Mouse (Mus musculus) ES-CJ7 (cell line): Measurements from ENCODE around the gene Spg20.

Source experiments
- DNase-seq: peaks from one replicate; pipeline ENCODE4 v3.0.0; 2011; ENCODE audit warnings: low read depth, low spot score

Gene Spg20

DNA sequence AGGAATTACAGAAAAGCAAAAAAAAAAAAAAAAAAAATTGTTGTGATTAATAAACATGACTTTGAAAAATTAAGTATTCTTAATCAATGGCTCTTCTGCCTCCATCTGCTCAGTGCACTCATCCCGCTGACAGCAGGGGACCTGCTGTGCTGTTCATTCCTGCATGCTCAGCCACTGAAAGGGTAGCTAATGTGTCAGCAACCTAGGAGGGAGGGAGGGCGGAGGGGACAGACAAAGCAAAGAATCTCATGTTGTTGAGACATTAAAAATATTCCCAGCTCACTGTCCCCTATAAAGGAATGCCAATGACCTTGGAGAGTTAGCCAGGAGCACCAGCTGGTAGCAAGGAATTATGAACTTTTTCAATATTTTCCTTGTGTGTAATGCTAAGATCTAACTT is 13.9 kb upstream of the Spg20 start:
- DNase-seq: no peak

DNA sequence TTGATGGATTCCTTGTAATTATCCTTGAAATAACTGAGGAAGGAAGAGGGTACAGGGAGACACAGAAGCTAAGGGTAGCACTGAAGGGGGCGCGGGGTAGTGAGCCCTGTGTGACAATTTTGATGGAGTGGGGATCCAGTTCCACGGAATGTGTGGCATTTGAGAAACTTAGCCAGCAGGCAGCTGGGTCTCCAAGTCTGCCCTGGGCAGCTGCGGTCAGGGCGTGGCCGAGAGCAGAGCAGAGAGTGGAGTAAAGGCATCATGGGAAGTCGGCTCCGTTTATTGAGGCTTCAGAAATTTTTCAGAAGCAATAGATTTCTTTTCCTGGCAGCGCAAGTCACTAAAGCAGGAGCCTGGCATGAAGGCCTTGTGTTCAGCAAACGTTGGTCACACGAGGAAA is 12.9 kb upstream of the Spg20 start:
- DNase-seq: no peak

DNA sequence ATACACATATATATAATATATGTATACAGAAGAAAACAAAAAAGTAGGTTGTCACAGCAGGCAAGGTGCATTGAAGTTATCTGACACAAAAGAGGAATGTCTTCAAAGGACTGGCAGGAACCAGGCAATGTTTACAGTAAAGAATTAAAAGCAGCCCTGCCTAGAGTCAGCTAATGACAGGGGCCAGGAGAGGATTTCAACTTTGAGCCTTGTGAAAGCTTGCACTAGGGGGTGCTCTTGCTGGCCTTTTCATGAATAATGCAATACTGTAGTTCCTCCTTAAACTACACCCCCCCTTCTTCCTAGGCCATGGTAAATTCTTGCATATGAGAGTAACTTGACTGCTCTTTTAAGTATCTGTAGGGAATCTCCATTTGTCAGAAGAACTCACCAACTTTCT is 10.8 kb upstream of the Spg20 start:
- no peak for DNase-seq

DNA sequence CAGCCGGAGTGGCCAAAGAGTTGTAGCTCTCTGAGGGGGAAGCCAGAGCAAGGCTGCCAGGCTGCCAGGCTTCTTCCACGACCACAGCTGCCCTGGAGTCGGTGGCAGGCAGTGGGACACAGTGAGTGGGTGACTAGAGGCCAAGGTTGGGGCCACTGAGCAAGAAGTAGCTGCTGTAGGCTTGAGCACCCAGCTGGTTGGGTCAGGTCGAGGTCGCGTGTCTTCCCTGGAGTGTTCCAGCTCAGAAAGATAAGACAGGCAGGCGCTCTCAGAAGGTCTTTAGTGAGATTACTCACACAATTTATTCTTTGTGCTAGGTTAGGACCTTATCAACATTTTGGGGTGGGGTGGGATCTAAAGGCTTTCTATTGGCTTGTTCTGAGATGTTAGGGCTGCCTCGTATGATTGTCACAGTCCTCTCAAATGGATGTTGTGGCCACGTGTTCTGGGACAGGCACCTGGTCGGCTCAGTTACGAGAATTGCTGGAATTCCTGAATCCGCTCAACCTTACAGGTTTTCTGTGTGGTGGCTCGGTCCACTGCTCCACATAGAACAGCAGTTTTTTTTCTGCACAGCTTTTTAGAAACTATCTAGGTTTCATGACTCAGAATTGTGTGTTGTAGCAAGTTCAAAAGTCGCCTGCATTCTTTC is 6.4 kb upstream of the Spg20 start:
- no peak for DNase-seq

DNA sequence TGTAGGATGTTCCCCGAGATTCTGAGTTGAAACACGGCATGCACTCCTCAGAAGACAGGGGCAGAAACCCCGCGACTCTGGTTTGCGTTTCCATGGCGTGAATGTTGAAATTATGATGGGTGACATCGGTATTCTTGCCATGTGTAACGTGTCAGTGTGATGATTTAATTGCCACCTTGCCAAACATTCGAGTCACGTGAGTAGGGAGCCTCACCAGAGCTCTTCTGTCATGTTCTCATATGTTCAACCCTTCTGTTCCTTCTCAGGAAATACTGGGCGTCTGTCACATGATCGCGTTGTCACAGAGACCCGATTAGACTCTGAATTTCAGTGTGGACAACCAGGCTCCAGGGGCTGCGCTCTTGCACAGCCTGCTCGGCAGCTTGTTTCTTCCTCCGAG is 5.9 kb upstream of the Spg20 start:
- no peak for DNase-seq

DNA sequence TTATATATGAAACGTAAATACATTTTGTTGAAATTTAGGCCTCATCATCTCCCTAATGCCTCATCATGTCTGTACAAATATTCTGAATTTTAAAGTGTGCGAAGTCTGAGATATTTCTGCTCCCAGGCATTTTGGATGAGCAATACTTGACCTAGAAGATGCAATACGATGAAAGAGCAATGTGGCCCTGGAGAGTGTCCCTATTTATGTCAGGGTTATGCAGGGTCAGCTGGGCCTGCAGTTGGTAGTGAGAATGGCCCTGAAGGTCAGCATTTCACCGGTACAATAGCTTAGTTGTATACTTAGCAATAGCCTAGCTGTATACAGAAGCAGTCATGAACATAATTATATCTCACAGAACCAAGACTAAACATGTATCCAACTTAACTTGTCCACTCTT is 2.8 kb upstream of the Spg20 start:
- DNase-seq: no peak

DNA sequence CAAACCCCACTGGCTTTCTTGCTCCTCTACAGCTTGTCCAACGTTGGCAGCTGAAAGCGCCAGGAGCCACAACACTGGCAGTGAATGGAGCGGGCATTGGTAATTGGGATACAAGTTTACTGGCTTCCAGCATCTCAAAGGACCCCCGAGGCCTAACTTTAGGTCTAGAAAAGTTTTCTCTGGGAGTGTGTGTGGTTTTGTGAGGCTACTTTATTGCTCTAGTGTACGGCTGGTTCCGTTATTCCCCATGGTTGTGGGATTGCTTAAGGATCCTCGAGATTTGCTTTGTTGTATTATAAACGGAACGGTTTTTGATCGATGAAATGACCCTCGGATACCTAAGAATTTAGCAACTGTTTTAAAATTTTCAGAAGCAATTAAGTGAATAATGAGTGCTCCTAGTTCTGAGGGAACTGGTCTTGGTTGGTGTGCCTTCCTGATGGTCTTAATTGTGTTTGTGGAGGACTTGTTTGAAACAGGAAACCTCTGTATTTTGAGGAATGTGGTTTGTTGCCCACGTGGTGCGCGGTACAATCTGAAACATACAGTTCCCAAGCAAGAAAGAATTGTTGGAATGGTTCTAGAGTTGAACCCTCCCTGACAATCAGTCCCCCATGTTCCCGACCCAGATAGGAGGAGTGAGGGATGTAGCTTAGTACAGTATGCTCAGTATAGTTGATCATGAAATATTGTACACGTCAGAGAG is 955 bp downstream of the Spg20 start:
- no peak for DNase-seq

DNA sequence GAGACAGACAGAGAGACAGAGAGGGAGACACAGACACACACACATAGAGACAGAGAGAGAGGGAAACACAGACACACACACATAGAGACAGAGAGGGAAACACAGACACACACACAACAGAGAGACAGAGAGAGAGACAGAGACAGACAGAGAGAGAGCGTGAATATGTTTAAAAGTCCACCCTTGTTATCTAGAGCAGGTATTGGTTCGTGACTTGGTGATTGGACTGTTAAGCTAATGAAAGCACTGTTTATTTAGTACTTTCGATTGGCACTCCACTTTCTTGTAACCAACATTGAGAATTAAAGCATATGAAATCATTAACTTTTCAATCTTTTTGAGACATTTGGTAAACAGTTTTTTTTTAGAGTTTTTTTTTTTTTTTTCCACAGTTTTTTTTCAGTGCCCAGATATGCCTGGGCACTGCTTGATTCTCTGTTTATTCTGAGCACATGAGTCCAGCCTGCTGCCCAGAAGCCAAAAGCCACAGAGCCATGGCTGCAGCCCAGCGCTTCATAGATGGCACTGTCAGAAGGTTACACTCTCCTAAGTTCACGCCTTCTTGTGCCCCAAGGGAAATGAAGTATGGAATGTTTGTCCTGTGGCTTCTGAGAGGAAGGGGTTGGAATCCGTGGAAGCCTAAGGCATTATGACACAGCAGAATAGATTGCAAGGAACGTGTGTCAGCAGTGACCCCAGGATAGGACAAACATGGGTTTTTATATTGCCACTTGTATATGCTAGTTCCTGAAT is 2.6 kb downstream of the Spg20 start:
- DNase-seq: no peak

DNA sequence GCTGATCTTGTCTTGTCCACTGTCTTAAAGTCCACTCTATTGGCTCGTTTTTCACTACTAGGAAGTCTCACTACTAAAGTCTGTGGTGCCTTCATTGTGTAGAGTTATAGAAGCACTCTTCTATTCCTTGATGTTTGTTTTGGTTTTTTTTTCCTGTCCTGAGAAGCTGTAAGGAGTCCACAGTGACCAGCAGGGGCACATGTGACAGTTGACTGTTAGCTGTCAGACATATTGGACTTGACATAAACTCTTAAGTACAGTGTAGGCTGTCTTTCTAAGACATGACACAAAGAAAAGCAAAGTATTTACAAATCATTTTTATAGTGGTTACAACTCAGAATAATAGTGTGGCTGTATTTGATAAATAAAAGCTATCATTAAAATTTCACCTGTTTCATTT is 3.2 kb downstream of the Spg20 start:
- DNase-seq: no peak

DNA sequence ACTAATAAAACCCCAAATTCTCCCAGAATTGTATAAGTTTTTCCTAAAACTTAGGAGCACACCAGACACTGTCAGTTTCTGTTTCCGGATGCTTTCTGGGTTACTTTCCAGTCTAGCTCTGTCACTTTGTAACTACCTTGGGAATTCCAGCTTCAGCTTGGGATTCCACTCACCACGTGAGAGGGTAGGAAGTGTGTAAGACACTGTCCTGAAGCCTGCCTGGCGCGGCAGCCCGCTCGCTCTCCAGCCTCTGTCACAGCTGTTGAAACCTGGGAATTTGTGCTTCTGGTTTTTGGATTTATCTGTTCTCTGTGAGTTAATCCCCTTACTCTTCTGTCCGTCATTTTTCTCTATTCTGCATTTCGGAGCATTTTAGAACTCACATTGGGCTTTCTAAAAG is 4.1 kb downstream of the Spg20 start:
- DNase-seq: no peak

DNA sequence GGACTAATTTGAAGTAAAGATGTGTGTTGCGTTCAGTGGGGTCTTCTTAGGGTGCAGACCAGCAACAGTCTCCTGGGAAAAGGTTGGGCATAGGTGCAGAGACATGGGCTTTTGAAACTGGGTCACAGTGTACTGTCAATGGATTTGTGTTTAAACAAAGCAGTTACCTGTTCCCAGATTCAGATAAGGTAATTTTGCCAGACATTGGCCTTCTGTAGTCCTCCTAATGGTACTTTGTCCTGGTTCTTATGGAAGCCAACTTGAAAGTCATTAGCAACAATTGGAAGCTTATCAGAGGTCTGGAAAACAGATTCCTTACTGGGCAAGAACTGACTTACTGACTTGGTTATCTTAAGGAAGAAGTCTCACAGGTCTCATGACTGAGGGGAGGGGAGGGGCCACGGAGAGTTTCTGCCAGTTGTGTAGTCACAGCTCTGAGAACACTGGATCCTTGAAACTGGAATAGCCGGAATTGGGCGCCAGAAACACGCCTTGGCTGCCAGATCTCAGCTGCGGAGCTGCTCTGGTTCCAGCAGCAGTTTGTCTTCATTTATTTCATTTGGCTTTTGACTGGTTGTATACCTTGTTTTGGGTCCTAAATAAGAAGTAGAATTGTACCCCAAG is 7.5 kb downstream of the Spg20 start:
- no peak for DNase-seq

DNA sequence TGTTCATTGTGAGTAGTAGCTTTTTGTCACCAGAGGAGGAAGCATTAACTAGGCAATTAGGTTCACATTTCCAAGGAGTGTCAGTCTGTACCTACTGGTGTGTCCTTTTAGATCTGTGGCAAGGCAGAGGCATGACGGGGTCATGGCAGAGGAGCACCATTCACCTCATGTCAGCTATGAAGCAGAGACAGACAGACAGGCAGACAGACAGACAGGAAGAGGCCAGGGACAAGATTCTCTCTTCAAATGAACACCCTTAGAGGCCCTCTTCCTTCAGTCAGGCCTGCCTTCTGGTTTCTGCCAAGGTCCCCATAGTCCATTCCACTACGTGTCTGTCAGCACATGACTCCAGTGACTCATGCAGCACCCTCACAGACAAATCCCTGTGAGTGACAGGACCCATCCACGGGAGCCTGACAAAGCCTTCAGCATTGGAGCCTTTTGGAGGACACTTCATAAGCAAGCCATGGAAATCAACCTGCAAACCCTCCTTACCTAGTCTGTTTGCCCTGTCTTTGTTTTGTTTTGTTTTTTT is 10.5 kb downstream of the Spg20 start:
- DNase-seq: no peak

DNA sequence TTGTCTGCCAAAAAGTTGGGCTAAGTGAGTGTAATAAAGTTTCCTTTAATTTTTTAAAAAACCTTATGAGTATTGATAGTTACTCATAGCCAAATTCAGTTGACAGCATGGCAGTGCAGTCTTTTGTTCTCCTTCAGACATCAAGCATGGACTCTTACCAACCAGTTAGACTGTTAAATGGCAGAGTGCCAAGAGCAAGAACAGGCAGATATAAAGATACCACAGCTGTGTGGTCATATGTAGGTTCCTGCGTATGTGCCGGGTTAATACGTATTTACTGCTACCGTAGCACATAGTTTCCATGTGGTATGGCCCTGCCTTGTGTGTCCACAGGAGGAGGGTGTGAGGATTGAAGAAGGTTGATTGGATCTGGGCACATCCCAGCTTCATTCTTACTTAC is 11.2 kb downstream of the Spg20 start:
- no peak for DNase-seq

DNA sequence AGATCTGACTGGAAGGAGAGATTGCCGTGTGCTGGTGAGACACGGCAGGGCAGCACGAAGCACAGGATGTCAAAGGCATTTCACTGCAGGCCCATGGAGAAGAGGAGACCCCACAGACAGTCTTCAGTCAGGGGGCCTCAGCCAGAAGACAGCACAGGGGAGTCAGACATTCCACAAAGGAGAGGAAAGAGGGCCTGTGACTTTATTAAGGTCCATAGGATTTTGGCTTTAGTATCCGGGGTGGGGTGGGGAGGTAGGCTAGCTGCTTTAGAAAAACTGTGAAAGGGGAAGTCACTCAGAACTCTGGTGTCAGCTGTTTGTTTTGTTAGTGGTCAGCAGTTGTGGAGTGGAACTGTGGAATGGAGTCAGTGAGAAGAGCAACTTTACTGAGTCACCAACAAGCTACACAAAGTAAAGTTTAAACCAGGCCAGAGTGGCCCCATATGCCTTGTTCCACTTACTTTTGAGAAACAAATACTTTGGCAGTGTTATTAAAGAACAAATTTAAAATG is 17.3 kb downstream of the Spg20 start:
- no peak for DNase-seq

DNA sequence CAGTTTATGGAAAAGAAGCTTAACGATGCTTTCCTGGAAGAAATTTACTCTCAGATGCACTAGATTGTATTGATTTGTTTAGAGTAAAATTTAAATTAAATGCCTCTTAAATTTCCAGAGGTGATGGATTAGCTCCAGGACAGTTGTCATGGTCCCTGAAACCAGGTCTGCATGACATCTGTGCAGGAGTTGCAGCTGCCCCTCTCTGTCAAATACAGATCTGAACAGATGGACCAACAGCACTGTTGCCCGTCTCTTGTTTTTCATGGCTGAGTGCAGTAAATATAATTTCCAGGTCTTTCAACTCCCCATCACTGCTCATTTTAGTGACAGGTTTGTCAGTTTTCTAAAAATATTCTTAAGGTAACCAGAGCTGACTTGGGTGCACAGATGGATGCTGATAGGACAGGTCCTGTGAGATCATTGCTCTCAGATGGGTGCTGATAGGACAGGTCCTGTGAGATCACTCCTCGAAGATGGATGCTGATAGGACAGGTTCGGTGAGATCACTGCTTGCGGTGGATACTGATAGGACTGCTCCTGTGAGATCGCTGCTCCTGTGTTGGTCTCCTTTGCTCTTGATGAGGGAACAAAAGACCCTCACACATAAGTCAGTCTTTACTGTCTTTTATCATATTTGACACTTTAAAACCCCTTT is 19.8 kb downstream of the Spg20 start:
- DNase-seq: peak; percentile 56

DNA sequence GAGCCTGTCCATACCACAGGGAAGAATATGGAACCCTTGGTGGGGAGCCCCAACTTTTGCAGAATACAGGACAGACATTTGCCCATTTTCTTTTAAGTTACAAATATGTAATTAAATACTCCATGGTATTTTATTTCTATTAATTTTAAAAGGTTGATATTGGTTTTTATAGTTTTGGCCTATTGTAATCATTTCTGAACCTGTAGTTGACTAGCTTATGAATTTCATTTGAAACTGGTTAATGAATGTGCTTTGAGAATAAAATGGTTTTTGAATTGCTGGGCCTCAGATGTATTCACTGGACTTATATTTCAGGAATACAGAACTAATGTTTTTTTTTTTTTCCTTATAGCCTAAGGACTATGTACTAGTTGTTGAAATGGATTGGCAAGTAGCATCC is 25.1 kb downstream of the Spg20 start, which contains the start of gene Ccdc169:
Ccdc169 (plus strand) TSS at position 301 of the 400 bp plus-strand sequence.
- no peak for DNase-seq

DNA sequence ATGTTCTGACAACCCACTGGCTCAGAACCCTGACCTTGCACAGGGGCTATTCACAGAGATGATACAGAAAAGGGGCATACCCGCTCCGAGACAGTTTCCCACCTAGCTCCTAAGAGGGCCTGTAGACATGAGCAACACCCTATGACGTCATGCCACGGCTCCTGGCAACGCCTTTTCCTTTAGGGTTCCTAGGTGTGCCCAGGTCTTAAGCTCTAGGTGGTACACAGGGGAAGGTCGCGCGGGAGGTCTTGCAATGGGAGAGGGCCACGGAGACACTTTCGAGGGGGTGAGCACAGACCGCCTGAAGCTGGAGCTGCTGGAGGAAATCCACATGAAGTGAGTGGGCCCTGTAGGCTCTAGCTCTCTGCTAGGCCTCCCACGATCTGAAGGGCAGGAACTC is 27.9 kb downstream of the Spg20 start:
- DNase-seq: peak; percentile 12

DNA sequence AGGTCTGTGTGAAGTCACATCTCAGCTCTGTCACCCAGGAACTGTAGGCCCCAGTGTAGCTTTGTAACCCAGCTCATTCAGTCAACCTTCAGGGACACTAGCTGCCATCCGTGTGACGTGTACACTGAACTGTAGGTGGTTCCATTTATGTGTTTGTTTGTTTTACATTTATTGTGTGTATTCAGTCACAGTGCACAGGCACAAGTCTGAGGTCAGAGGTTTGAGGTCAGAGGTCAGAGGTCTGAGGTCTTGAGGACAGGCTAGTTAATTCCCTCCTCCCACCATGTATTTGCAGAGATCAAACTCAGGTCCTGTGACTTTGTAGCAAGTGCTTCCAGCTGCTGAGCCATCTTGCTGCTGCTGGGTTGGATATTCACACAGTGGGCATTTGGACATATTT is 29.5 kb downstream of the Spg20 start:
- DNase-seq: no peak

DNA sequence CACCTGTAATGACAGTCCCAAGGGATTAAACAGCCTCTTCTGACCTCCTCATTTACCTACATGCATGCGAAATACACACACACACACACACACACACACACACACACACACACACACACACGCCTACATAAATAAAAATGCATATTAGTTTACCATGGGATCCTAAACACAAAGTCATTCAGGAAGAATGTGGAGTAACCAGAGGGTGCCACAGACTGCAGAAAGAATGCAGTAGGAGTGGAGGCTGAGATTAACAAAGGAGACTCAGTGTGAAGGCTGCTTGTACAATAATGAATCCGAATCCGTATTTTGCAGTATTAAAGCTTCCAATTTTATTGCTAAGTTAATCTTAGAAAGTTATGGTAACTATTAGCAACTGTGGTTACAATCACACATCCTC is 33.0 kb downstream of the Spg20 start:
- no peak for DNase-seq

DNA sequence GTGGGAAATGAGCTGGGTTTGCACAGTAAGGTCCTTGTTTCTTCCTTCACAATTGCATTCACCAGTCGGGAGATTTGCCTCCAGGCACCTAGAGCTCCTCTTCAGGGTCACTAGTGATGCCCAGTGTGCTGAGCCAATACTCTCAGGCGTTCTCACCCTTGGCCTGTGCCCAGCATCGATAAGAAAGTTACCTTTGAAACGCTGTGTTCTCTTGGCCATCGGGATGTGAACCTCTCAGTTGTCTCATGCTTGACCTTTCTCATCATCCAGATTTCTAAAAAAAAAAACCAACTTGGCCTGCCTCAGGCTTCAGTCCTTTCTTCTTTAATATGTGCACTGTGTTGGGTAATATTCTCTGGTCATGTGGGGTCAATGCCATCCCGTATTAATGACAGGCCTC is 34.5 kb downstream of the Spg20 start:
- no peak for DNase-seq

DNA sequence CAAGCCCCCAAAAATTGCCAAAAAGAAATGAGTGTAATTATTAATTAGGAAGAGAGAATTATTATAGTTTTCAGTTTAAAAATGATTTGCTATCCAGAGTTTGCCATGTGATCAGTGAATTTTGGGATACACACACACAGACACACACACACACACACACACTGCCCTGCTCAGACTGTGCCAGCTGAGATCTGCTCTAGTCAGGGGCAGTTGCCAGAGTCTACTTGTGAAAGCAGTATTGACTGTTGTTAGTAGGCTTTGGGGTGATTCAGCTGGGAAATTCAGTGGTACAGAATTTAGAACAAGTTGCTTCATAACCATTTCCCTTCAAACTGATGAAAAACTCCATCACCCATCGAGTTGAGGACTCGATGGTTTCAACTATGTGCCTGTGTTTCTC is 35.2 kb downstream of the Spg20 start:
- DNase-seq: no peak
